Mouse (Mus musculus): ENCODE results near the gene Epb41. TPM values are rescaled to one million over a fixed set of nuclear protein-coding genes. Genes with fewer than 3 reads are reported as not detected.

The Epb41 gene
- total RNA-seq, 2 experiments from 2014 or later = 16.8 to 24.1 TPM

- DNase-seq (ENCODE audit: extremely low spot score in 1 of 2, low spot score in 1 of 2) = no peak
Observed at GRCm38 (mm10) chr4:132075796-132076195, 675 bp upstream of the Epb41 start.

GRCm38 (mm10) chr4:132074077-132074932 lies 816 bp downstream of the Epb41 start, which contains the start of gene Gm10300:
Gene Gm10300, plus strand, starts transcription at chr4:132074697.
- no peak for DNase-seq (ENCODE audit: extremely low spot score in 1 of 2, low spot score in 1 of 2)

- DNase-seq (ENCODE audit: extremely low spot score in 1 of 2, low spot score in 1 of 2) = no peak
Observed at GRCm38 (mm10) chr4:132072946-132073345, 2.2 kb downstream of the Epb41 start.

- DNase-seq (ENCODE audit: extremely low spot score in 1 of 2, low spot score in 1 of 2) = no peak
Observed at GRCm38 (mm10) chr4:132072156-132072555, 3.0 kb downstream of the Epb41 start.

GRCm38 (mm10) chr4:132071674-132072073 lies 3.4 kb downstream of the Epb41 start:
- DNase-seq (ENCODE audit: extremely low spot score in 1 of 2, low spot score in 1 of 2) = no peak

- DNase-seq (ENCODE audit: extremely low spot score in 1 of 2, low spot score in 1 of 2) = no peak
Observed at GRCm38 (mm10) chr4:132067938-132068235, 7.2 kb downstream of the Epb41 start.

- DNase-seq (ENCODE audit: extremely low spot score in 1 of 2, low spot score in 1 of 2) = no peak
Observed at GRCm38 (mm10) chr4:132067112-132067937, 7.8 kb downstream of the Epb41 start.

GRCm38 (mm10) chr4:132066101-132066773 lies 8.9 kb downstream of the Epb41 start:
- no peak for DNase-seq (ENCODE audit: extremely low spot score in 1 of 2, low spot score in 1 of 2)

- DNase-seq (ENCODE audit: extremely low spot score in 1 of 2, low spot score in 1 of 2) = no peak
Observed at GRCm38 (mm10) chr4:132065578-132065977, 9.5 kb downstream of the Epb41 start.

- no peak for DNase-seq (ENCODE audit: extremely low spot score in 1 of 2, low spot score in 1 of 2)
Observed at GRCm38 (mm10) chr4:132064550-132064949, 10.6 kb downstream of the Epb41 start.

- no peak for DNase-seq (ENCODE audit: extremely low spot score in 1 of 2, low spot score in 1 of 2)
Observed at GRCm38 (mm10) chr4:132062934-132063884, 11.9 kb downstream of the Epb41 start.

- no peak for DNase-seq (ENCODE audit: extremely low spot score in 1 of 2, low spot score in 1 of 2)
Observed at GRCm38 (mm10) chr4:132062289-132062688, 12.8 kb downstream of the Epb41 start.

GRCm38 (mm10) chr4:132060040-132060832 lies 14.9 kb downstream of the Epb41 start:
- DNase-seq (ENCODE audit: extremely low spot score in 1 of 2, low spot score in 1 of 2) = no peak

- DNase-seq (ENCODE audit: extremely low spot score in 1 of 2, low spot score in 1 of 2) = no peak
Observed at GRCm38 (mm10) chr4:132059541-132059940, 15.6 kb downstream of the Epb41 start.

GRCm38 (mm10) chr4:132057311-132057710 lies 17.8 kb downstream of the Epb41 start:
- no peak for DNase-seq (ENCODE audit: extremely low spot score in 1 of 2, low spot score in 1 of 2)

- DNase-seq (ENCODE audit: extremely low spot score in 1 of 2, low spot score in 1 of 2) = no peak
Observed at GRCm38 (mm10) chr4:132051321-132052275, 23.5 kb downstream of the Epb41 start.

- DNase-seq (ENCODE audit: extremely low spot score in 1 of 2, low spot score in 1 of 2) = no peak
Observed at GRCm38 (mm10) chr4:132049549-132050200, 25.4 kb downstream of the Epb41 start.
